Mouse (Mus musculus) bone marrow, adult 2 months (tissue): ENCODE results near the gene Ifnb1. TPM values are rescaled to one million over a fixed set of nuclear protein-coding genes. Genes with fewer than 3 reads are reported as not detected.

ENCODE experiments used
- H3K27ac ChIP-seq: fragments of 200-500 bp; 2 replicates; pipeline ENCODE4 v1.5.1; 2012; ENCODE audit warnings: low read depth, mild to moderate bottlenecking, control low read depth, inconsistent platforms, low read length; ENCODE audit not compliant: control insufficient read depth, poor library complexity, insufficient read depth
- H3K4me1 ChIP-seq: fragments of 200-500 bp; 2 replicates; pipeline ENCODE4 v1.6.1; 2011; ENCODE audit warnings: low read length; ENCODE audit not compliant: control insufficient read depth, insufficient read depth
- H3K4me3 ChIP-seq: fragments of 200-500 bp; replicated peaks from 2 replicates; pipeline ENCODE3; 2011; ENCODE audit warnings: mild to moderate bottlenecking, low read depth, low read length, control low read depth; ENCODE audit not compliant: control insufficient read depth
- CTCF ChIP-seq: fragments of 200-500 bp; IDR thresholded peaks from 2 replicates; pipeline ENCODE4 v1.5.1; 2011; ENCODE audit warnings: low read length, control low read depth; ENCODE audit not compliant: control insufficient read depth, insufficient read depth
- POLR2A ChIP-seq: fragments of 200-500 bp; IDR thresholded peaks from 2 replicates; pipeline ENCODE4 v1.6.1; 2011; ENCODE audit warnings: low read depth, mild to moderate bottlenecking, control low read depth, low read length, borderline replicate concordance; ENCODE audit not compliant: control insufficient read depth
- WGBS: fragments of 180-500 bp; shearing (Covaris S2); methylation state at CpG from one replicate; pipeline ENCODE4 v1.1.7; 2018; 5-methylcytosine and 5-hydroxymethylcytosine counted together
- polyA plus RNA-seq: library from polyadenylated mRNA; stranded (reverse); fragments of >200 nt; gene quantifications from 2 replicates; pipeline ENCODE4 v1.2.4, GENCODE M21; 2011; ENCODE audit warnings: low replicate concordance; ENCODE audit not compliant: missing spikeins, insufficient read depth, insufficient read length

Ifnb1 gene
- polyA plus RNA-seq, 1 experiment: not detected

DNA sequence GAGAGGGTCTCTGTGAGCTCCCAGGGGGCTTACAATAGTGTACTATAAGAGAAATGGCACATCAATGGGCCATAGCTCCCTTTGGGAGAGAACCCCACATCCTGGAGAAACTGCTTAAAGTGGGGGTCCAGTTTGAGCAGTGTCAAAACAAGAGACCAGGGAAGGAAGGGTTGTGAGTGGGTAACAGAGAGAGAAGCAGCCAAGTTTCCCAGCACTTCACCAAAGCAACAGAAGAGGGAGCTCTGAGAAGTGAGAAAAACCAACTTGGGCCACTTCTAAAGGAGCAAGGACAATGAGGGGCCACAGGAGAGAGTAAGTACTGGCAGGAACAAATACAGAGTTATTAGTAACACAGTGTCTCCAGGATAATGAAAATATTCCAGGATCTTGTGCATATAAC lies 667 bp upstream of the Ifnb1 start:
- no peak overlapping the region for H3K4me3 ChIP-seq
- H3K27ac ChIP-seq: no peak overlapping the region
- H3K4me1 ChIP-seq: peaks cover 1% of the 10 kb centered on the region; the same call in 1 of the 2 replicates
- no peak for TF ChIP-seq POLR2A
- TF ChIP-seq CTCF: peak; percentile 16; the same call in 1 of the 2 replicates

DNA sequence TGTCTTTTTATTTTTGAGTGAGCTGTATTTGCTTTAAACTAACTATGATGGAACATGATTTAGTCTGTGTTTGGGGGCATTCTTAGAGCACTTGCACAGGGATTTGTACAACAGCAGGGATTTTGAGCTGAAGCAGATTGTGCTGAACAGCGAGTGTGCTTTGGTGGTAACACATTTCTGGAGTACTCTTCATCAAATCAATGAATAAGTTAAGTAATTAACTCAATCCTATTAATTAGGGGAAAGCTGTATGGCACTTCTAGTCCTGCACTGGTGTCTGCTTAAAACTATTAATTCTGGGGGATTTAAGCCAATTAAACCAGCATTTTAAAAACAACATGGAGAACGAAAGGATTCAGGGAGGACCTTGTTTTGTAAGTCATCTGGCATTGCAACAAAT lies 4.6 kb downstream of the Ifnb1 start:
- Histone ChIP-seq H3K4me1 (no peaks in the 10 kb centered on the region; the same call in 1 of the 2 replicates), H3K27ac (no peak overlapping the region), H3K4me3 (no peak overlapping the region)
- 87% methylated on average over 2 of the region's 2 CpGs for whole genome bisulfite sequencing
- TF ChIP-seq POLR2A (no peak), CTCF (no peak)

DNA sequence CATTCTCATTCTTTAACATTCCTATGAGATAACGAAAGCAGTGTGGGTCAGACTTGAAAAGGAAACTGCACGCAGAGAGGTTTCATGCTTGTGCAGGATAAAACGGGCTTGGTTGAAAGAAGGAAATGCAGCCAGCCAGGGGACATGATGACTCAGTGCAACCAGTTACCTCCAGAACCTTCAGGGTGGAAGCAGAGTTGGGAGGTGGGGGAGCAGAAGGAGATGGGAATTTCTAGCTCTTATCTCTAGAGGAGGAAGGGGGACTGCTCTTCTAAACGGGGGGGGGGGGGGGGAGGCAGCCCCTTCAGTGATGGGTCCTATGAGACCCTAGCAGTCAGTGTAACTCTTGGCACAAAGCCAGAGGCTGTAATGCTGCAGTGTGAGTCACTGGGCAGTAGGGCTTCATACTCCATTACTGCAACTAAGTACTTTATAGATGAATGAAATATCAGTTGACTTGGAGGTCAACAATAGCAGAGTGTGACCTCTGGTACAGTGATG lies 6.8 kb downstream of the Ifnb1 start:
- Histone ChIP-seq H3K27ac (no peak overlapping the region), H3K4me1 (no peaks in the 10 kb centered on the region), H3K4me3 (no peak overlapping the region)
- WGBS: 1% methylated on average over 4 of the region's 4 CpGs
- TF ChIP-seq POLR2A: no peak
- TF ChIP-seq CTCF: no peak

DNA sequence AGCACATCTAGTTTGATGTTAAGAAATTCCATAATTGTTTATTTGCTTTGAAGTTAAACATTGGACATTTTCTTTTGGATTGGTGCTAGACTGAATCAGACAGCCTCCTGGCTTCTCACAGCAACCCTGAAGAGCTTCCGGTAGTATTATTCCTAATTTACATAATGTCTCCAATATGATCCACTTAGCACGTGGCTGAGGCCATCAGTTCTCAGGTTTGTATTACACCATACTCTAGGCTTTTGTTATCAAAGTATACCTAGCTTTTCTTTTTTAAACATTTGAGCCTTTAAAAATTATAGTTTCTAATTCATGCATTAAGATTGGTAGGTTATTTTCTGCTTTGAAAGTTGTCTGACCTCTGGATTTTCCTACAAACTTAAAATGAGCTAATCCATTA lies 7.3 kb downstream of the Ifnb1 start:
- TF ChIP-seq CTCF: no peak
- TF ChIP-seq POLR2A: no peak
- Histone ChIP-seq H3K4me3 (no peak overlapping the region), H3K27ac (no peak overlapping the region), H3K4me1 (no peaks in the 10 kb centered on the region)
- WGBS: 28% methylated on average over 2 of the region's 2 CpGs

DNA sequence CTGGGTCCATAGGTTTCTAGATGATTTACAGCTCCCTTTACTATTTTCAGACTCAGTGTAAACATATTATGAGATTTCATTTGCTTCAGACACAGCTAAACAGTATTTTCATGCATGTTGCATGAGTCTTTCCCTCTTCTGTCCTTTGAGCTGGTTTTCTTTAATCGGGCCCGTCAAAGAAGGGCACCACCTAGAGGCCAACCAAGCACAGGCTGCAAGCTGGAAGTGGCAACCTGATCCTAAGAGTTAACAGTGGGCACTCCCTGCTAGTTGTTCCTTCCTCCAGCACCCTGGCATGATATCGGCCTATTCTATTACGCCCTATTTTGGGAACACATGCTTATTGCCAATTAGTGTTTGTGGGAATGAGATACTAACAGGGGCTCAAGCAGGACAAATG lies 8.2 kb downstream of the Ifnb1 start:
- H3K4me3 ChIP-seq: no peak overlapping the region
- WGBS: 14% methylated on average over 4 of the region's 4 CpGs
- TF ChIP-seq POLR2A (no peak), CTCF (peak; percentile 82)
- H3K4me1 ChIP-seq: no peaks in the 10 kb centered on the region
- H3K27ac ChIP-seq: no peak overlapping the region

DNA sequence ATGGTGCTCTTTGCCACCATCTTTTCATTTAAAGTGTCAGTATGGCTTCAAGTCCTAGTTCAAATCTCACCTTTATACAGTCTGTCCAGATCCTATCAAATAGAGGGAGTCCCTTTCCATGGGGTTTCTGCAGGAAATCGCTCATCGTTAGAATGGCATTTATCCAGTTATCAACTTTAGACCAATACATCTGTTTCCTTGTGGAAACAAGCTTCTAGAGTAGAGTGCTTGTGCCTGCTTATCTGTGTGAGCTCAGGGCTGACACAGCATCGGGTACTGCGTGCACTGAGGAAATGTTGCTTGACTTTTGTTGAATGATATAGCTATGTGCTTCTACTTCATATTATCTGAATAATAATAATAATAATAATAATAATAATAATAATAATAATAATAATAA lies 8.8 kb downstream of the Ifnb1 start:
- H3K27ac ChIP-seq: no peak overlapping the region
- WGBS: 44% methylated on average over 4 of the region's 4 CpGs
- TF ChIP-seq CTCF (no peak), POLR2A (no peak)
- no peak overlapping the region for H3K4me3 ChIP-seq
- H3K4me1 ChIP-seq: no peaks in the 10 kb centered on the region

DNA sequence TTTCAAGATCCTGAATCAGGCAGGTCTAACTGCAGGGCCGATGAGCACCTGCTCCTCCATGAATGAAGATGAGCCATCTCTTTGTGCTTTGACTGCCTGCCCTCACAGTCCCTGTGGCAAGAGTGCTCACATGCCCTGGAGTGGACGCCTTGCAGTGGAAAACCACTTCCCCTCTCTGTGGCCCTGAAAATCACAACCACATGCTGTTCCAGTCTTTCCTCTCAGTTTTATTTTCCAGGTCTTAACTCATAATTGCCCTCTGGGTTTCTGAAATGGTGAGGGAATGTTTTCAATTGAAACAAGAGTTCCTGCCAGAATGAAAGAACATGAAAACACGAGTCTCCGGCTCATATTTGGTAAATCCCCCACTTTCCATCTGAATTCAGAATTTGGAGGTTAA lies 18.8 kb downstream of the Ifnb1 start:
- TF ChIP-seq CTCF: no peak
- WGBS: 25% methylated on average over 4 of the region's 4 CpGs
- Histone ChIP-seq H3K4me3 (no peak overlapping the region), H3K27ac (no peak overlapping the region), H3K4me1 (no peaks in the 10 kb centered on the region)

DNA sequence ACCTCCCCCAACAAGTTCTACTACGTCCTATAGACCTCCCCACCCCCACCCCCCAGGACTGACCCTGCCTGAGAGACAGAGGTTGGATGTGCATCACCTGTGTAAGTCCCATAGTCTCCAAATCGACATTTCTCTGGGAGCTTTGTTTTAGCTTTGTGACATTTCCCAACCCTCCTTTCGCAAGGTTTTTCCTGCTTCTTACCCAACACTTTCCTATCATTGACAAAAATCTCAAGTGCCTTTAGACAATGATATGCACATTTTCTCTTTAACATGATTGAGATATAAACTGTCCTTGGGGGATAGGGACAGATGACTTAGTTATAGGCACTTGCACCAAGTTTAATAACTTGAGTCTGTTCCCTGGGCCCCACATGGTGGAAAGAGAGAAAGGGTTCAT lies 21.3 kb downstream of the Ifnb1 start:
- no peak for TF ChIP-seq CTCF
- TF ChIP-seq POLR2A: no peak
- Histone ChIP-seq H3K4me3 (no peak overlapping the region), H3K4me1 (no peaks in the 10 kb centered on the region), H3K27ac (no peak overlapping the region)
- WGBS: 43% methylated on average over 3 of the region's 3 CpGs

DNA sequence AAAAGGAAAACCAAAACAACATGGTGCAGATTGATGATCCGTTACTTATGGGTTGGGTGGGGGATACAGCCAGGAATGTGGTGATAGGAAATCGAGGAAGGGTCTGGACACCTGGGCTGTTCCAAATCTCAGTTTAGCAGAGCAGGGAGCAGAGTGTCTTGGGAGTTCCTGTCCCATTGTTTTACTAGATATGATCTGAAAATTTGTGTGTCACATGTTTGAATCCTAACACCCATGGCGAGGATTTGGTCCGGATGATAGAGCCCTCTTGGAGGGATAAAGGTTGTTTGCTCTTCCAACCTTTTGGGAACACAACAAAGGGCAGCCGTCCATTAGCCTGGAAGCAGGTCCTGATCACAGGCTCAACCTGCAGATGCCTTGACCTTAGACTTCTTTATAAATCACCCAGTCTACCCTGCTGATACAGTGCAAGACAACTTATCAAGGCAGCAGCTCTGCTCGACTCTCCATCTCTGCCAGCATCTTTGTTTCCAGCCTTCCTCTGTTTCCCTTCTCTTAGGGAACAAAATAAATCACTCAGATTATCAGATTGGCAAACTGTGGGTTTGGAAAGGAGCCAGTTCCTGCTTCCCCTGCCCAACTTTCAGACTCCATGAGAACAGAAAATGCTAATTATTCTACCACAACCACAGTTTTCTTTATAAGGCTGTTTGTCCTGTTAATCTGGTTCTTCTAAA lies 26.1 kb downstream of the Ifnb1 start:
- WGBS: 31% methylated on average over 6 of the region's 6 CpGs
- TF ChIP-seq POLR2A (no peak), CTCF (no peak)
- Histone ChIP-seq H3K27ac (no peak overlapping the region), H3K4me1 (no peaks in the 10 kb centered on the region), H3K4me3 (no peak overlapping the region)
